Mouse (Mus musculus): ENCODE measurements around the gene Gm20388.
A peak's percentile ranks its signal among the peaks of the same experiment; 100 is the strongest.

Gm20388 gene

DNA sequence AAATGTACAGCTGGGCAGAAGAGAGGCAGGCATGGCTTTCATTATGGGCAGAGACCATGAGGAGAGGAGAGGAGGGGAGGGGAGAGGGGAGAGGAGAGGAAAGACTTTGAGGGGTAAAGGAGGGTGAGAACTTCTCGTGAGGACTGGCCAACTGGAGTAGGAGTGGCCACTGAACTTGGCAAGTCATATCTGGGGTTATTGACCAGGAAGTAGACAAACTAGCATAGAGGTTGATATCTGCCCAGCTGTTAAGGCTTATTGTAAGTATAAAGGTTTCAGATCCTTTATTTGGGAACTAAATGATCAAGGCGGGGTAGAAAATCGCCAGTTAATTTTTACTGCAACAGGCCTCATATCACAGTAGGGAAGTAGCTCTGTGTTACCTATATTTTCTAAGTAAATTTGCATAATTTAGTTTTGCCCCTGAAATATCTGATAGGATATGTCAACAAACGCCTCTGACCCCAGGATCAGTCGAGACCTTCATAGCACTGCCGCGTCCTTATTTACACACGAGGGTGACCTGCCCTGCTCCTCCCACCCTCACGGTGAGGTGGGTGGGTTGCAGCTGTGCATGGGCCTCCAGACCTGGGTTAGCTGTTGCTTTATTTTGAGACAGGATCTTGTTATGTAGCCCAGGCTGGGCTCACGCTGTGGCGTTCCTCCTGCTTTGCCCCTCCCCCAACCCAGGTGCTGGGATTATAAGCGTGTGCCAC is 2152.0 kb downstream of the Gm20388 start:
- DNase-seq (ENCODE audit: low spot score in 2 of 2): no peak

DNA sequence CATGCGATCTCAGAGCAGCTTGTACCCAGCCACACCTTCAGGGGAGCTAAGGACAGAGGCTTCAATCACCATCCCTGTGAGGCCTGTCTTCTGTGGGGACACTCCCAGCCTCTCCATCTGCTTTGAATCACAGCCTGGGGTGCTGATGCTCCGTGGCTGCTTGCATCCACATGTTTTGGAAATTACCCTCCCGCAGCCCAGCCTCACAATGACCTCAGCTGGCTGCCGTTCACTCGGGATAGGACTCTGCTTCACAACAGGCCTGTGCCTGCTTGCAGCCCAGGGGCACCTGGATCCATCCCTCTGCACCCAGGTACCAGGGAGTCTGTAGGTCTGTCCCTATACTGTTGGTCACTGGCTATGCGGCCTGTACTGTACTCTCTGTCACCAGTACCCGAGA is 2153.7 kb downstream of the Gm20388 start:
- no peak for DNase-seq (ENCODE audit: low spot score in 2 of 2)

DNA sequence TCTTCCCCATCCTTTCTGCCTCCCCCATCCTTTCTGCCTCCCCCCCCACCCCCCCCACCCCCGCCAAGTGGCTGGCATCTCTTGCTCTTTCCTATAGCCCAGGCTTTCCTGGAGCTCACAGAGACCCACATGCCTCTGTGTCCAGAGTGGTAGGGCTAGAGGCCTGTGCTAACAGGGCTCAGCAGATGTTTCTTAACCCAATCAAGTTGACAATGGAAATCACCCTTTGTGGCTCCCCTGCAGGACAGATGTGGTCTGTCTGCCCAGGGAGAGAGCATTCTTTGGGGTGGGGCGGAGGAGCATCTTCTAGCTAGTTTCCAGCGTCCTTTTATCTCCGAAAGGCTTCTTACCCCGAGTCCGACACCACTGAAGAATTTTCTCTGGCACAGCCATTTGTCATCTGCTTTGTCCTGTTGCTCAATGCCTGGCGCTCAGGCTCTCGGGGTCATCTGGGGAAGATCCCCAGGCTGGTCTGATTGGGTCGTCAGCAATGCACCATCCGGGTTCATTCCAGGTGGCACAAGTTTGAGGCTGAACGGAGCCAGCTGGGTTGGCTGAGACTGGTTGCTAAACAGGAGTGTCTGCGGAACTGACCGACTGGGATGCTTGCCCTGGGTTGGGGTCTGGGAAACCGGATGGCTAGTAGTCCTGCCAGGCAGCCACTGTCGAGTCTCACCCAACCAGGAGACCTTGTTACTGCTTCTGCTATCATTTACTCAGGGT is 2157.3 kb downstream of the Gm20388 start:
- no peak for DNase-seq (ENCODE audit: low spot score in 2 of 2)

DNA sequence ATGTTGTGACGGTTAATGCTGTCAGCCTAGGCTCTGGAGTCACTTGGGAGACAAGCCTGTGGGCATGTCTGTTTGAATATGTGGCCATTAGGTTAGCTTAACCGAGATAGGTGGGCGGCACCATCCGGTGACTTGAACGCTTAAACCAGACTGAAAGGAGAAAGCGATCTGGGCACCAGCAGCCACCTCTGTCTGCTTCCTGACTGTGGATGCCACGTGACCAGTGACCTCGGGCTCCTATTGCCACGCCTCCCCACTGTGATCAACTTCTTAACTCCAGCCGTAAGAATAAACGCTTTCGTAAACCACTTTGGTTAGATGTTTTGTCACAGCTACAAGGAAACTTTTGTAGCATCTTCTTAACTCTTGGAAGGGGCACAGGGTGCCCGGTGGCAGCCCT is 2158.0 kb downstream of the Gm20388 start:
- no peak for DNase-seq (ENCODE audit: low spot score in 2 of 2)

DNA sequence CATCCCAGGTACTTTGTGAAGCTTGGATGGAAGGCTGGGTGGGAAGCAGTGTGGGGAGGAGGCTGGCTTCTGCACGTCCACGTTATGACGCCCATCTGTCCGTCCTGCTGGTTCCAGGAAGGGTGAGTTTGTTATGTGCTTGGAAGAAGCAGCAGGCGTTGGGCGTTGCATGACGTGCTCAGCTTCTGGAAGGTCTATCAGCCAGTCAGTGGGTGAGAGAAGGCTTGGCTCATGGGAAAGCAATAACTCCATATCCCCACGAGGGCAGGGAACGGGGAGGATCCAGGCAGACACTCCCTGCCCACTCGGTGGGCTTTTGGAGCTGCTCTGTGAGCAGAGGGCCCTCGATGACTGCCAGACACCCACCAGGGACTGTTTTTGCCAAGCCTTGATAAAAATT is 2158.6 kb downstream of the Gm20388 start:
- DNase-seq (ENCODE audit: low spot score in 2 of 2): no peak

DNA sequence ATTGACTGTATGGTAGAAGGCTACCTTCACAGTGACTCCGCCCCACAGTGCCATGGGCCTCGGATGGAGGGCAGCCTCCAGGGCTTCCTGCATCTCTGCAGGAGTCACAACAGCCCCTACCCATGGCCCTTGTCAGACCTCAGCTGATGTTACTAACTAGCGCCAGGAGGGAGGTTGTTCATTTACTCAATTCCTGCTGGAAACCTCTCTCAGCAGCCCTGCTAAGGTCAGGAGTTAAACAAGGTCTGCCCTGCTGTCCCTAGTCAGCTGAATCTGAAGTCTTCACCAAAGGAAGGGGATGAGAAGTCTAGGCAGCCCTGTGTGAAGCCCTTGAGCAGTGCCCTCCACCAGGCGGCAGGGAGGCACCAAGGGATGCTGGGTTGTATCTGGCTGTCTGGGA is 2160.6 kb downstream of the Gm20388 start:
- DNase-seq (ENCODE audit: low spot score in 2 of 2): no peak

DNA sequence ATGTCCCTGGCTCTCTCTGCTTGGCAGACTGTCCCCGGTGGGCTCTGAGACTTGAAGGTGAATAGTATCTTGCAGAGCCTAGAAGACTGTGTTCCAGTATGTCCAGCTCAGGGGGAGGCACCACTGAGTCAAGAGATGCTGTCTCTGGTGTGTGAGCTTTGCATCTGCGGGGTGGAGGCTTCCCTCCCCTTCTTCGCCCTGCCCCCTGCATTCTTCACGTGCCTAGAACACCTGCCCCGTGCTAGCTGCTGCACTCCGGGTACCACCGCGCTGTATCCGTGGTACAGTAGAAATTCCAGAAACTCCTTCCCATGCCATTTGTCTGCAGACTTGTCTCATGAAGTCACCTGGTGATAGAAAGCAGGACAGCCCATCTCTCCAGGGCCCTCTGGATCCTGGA is 2163.3 kb downstream of the Gm20388 start:
- DNase-seq (ENCODE audit: low spot score in 2 of 2): no peak

DNA sequence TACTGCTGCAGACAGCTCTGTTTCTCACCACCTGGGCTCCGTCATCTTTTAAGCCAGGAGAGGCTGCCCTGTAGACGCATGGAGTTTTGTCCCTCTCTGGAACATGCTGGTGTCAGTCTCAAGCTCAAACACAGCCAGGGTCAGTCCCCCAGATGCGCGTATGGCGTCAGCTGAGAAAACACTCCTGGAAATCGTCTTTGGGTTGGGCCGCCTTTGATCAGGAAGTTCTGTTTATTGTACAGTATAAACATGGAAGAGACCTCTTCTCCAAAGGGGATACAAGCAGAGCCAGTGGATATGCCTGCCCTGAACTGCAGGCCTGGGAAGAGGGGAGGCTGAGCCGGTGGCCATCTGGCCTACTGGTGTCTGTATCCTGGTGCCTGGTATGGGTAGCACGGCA is 2163.8 kb downstream of the Gm20388 start:
- no peak for DNase-seq (ENCODE audit: low spot score in 2 of 2)

DNA sequence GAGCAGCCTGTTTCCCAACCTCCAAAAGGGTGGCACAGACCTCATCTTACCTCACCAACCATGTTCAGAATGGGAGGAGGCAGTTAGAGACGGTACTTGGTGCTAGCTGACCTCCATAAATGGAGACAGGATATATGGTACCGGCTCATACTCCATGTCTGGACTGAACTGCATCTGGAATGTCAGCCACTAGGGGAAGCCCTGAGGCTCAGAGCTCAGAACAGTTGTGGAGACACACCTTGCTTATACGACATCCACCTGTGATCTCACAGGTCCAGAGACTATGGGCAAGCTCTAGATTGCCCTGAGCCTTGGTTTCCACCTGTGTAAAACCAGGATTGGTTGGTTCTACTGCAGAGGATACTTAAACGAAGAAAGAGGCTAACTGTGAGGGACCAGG is 2164.3 kb downstream of the Gm20388 start:
- DNase-seq (ENCODE audit: low spot score in 2 of 2): no peak

DNA sequence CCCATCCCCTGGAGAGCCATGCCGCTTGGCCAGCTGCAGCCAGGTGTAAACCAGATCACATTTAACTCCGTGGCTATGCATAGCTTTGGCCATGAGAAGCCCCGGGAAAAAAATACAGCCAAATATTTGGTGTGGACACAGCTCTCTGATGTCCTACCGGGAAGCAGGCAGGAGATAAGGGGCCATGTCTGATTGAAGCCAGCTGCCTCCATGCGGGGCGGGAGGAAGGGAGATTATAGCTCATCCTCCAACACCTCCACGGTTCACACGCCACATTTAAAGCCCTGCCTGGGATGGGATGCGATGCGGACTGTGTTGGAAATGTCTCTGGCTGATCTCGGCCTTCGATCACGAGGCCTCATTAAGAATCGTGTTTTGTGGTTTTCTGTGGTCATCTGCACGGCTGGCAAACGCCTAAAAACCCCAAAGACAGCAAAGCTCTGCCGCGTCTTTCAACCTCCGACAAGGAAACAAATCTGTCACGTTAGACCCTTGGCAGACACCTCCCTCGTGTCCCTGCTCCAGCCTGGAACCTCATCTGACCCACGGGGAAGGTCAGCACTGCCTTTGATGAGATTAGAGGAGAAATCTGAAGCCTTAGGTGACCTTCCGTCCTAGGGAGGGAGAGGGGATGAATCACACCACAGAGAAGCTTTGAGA is 2165.7 kb downstream of the Gm20388 start:
- no peak for DNase-seq (ENCODE audit: low spot score in 2 of 2)

DNA sequence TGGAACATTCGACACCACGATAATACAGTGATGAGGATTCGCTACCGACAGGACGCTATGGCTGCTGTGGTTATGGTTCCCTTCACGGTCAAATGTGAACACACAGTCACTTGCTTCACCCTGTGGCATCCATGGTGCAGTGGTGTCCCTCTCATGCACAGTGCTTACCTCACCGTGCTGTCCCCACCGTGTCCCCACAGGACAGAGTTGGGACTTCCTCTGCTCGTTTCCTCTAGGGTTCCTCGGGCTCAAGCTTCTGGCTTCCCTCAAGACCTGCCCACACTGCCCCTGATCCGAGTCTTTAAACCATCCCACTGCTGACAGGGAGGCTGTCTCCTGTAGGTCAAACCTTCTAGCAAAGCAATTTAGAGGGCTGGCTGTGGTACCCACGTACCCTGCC is 2167.7 kb downstream of the Gm20388 start:
- DNase-seq (ENCODE audit: low spot score in 2 of 2): no peak

DNA sequence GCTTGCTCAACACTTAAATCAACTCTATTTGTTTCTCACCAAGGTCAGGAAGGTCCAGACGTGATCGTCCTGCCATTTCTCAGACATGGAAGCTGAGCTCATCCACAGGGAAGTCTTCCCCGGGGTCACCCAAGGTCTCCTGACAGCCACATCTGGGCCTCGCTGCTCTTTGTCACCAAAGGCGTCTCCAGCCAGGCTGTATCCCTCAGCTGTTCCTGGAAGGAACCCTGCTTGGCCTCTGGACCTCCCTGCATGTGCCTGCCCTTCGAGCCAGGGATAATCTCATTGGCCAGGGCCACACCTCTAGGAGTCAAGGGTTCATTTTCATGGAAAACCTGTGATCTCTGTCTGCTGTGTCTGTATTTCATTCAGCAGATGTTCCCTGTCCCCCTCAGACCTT is 2168.5 kb downstream of the Gm20388 start:
- peak; percentile 31 to 38 for DNase-seq (ENCODE audit: low spot score in 2 of 2)

DNA sequence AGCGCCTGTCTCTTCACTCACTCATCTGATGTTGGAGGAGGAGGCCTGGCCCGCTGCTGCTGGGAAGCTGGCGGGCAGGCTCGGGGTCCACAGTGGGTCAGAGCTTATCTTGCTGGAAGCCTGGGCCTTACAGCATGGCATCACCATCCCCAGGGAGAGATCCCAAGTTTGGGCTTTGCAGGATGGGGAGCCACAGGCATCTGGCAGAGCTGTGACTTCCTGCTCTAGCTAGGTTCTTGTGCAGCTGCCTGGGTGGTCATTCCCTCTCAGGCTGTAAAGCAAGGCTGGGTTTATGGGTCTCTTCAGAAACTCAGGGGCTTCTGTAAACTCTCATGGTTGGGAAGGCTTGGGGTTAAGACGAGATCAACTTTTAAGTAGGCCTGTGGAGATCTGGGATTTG is 2169.7 kb downstream of the Gm20388 start:
- DNase-seq (ENCODE audit: low spot score in 2 of 2): no peak

DNA sequence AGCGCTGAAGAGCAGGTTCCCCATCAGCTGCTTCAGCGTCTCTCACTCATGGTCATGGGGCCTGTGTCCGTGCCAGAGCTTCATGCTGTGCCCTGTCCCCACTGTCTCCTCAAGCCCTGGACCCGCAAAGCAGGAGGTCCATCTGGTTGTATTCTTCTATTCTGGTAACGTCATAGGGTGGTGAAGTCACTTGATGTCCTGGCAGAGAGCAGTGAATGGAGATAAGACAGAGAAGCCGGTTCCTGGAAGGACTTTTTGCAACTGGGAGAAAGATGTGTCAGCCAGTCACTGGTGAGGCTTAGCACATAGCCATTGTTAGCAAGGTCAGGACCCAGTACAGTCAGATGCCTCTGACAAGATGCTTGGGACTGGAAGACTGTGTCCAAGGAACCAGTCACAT is 2172.8 kb downstream of the Gm20388 start:
- peak; percentile 21 to 37 for DNase-seq (ENCODE audit: low spot score in 2 of 2)

DNA sequence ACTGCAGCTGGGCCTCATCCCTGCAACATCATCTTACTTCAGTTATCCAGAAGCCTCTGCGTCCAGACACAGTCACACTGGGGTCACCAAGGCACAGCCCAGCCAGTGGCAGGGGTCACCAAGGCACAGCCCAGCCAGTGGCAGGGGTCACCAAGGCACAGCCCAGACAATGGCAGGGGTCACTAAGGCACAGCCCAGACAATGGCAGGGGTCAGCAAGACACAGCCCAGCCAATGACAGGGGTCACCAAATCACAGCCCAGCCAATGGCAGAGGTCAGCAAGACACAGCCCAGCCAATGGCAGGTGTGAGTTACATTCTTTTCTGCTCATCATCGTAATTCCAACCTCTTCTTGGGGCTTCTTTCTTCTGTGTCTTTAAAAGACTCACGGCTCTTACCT is 2173.5 kb downstream of the Gm20388 start:
- no peak for DNase-seq (ENCODE audit: low spot score in 2 of 2)

DNA sequence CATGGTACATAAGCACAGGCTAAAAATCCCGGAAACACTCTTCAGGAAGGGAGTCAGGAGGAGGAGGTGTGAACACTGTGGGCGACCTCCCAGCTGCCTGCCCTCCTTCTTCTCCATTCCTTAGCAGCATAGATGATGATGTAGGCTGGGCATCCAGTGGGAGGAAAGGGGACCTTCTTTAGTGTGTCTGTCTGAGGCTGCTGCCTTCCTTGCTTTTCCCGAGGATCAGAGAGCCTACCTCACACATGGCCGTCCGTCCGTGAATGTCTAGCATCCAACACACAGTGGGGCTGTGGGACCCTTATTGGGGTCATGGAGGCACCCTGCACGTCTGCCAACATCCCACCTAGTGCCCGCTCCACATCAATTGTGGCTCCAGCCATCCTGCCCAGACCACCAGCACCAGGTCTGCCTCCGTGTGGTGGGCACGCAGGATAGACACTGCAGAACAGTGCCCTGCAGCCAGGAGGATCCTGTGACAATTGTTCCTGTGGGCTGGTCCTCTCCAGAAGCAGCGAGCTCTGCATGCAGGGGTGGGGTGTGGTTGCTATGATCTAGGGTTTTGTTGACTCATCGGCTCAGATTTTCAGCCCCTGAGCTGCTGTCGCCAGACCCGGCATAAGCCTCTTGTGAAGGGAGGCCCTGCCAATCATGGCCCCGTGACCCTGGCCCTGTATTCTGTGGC is 2174.2 kb downstream of the Gm20388 start:
- no peak for DNase-seq (ENCODE audit: low spot score in 2 of 2)

DNA sequence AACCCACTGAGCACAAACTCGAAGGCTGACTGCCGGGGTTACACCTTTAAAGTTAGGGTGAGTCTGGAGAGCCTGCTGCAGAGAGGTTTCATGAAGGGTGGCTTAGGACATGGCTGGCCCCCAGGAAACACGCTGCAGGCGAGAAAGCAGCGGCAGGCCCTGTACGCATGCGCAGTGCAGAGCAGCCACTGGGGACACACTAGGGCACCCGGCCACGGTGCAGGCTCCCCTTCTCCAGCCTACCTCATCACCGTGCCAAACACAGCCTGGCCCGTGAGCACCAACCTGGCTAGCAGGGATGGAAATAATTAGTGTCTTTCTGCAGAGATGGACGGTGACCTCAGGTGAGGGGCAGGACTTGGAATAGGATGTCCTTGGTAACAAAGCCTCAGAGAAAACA is 2175.4 kb downstream of the Gm20388 start:
- DNase-seq (ENCODE audit: low spot score in 2 of 2): no peak

DNA sequence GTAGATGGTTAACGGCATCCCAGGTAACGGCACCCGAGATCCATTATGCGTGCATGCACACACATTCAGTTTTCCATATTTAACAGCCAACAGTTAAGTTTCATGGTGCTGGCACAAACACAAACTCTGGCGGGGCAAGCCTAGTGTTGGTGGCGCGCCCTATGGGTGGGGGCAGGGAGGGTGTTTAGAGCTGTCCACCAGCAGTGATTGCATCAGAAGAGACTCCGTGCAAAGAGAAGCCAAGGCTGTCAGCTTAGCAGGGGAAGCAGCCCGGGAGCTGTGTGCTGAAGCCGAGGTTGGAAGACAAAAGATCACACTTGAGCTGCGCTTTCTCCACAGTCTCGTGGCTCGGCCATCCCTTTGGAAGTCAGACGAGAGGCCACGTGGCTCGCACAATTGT is 2178.0 kb downstream of the Gm20388 start:
- no peak for DNase-seq (ENCODE audit: low spot score in 2 of 2)

DNA sequence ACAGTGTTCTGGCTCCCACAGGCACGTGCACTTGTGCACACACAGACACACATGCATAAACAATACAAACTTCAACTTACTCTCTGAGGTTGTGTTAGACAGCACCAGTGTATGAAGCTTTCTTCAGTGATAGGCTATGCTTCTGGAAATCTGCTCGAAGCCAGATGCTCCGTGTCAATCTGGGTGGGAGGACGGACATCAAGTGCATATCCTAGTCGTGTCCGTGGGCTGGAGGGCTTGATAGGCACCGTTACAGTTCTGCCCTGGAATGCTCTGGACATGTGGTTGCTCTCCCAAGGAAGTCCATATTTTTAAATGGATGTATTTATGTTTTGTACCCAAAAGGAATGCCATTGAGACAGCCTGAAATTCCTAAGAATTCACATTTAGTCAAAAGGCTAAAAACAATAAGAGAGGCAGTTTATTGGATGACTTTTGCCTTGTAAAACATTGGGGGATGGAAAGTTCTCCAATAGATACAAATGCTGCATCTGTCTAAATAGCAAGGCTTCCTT is 2178.6 kb downstream of the Gm20388 start:
- DNase-seq (ENCODE audit: low spot score in 2 of 2): no peak

DNA sequence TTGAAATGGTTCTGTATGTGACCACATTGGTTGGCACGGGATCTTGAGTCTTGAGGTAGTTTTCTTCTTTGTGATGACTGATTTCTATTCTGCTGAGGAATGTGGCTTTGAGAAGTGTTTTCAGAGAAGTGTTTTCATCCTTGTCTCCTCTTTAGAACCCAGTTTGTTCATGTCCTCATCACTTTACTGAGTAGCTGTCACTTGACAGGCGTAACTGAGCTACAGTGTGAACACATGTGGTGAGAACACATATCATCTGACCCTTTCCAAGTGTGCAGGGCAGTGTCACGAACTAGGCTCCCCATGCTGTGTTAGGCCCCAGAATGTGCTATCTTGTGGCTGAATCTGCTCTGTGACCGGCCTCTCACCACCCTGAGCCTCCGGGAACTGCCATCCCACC is 2181.8 kb downstream of the Gm20388 start:
- no peak for DNase-seq (ENCODE audit: low spot score in 2 of 2)

DNA sequence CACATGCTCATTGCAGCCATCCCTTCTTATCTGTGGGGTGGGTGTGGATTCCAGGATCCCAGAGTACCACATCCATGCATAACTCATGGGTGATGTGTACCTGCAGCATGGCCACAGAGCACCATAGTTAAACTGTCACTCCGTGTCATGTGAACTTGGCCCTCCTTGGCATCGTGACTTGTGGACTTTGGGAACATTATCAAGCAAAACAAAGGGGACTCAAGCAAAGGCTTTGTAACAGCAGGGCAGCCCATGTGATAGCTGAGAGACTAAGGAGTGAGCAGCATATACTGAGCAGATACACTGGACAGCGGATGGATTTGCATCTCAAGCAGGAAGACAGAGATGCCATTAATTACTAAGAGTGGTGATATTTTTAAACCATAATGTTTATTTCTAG is 2188.1 kb downstream of the Gm20388 start:
- no peak for DNase-seq (ENCODE audit: low spot score in 2 of 2)

DNA sequence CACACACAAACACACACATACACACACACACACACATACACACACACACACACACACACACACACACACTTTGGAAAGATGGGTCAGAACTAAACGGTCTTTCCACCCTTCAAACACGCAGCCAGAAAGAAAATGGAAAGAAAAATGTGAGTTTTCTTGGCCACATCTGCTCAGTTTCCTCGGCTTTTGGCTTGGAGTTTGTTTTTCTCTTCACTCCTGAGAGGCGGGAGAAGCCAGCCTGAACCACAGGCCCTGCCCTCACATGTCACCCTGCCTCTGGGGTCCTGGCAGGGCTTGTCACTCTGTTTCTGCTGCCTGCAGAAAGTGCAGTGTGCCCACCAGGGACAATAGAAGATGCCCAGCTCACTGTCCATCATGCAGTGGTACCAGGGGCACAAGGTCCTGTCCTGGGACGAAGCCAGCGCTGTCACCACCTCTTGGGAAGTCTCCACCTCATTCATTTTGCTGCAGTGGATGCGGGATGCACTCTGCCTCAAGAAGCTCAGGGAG is 2189.1 kb downstream of the Gm20388 start:
- DNase-seq (ENCODE audit: low spot score in 2 of 2): no peak

Data from heart, adult 9 months (tissue).